Mouse (Mus musculus) forebrain, postnatal 0 days (tissue): Measurements from ENCODE around the gene Kcnk10. TPM values are rescaled to one million over a fixed set of nuclear protein-coding genes. Genes with fewer than 3 reads are reported as not detected.

Experiments
- ATAC-seq: fragments of 200-750 bp; cut with Nextera tagmentation; 2 replicates; pipeline ENCODE4 v1.8.0; 2017; ENCODE audit warnings: mild to moderate bottlenecking, moderate library complexity
- DNase-seq: peaks from one replicate; pipeline ENCODE4 v3.0.0-alpha.2; 2015
- H3K27ac ChIP-seq: fragments of 300-500 bp; sonication (generic); 2 replicates; pipeline ENCODE4 v1.5.1; 2014; ENCODE audit warnings: low read depth, mild to moderate bottlenecking, antibody characterized with exemption, low read length, moderate library complexity, mixed read lengths
- H3K27me3 ChIP-seq: fragments of 300-500 bp; sonication (generic); 2 replicates; pipeline ENCODE4 v1.6.1; 2014; ENCODE audit warnings: mild to moderate bottlenecking, low read length, mixed read lengths; ENCODE audit not compliant: insufficient read depth
- H3K36me3 ChIP-seq: fragments of 300-500 bp; sonication (generic); 2 replicates; pipeline ENCODE4 v1.6.1; 2014; ENCODE audit warnings: mild to moderate bottlenecking, moderate library complexity; ENCODE audit not compliant: insufficient read depth
- H3K4me1 ChIP-seq: fragments of 300-500 bp; sonication (generic); 2 replicates; pipeline ENCODE4 v1.6.1; 2014; ENCODE audit warnings: antibody characterized with exemption; ENCODE audit not compliant: insufficient read depth
- H3K4me2 ChIP-seq: fragments of 300-500 bp; sonication (generic); 2 replicates; pipeline ENCODE4 v1.6.1; 2014; ENCODE audit warnings: low read depth, mild to moderate bottlenecking, moderate library complexity
- H3K4me3 ChIP-seq: fragments of 300-500 bp; sonication (generic); 2 replicates; pipeline ENCODE4 v1.5.1; 2014; ENCODE audit warnings: low read depth, low read length, mixed read lengths
- H3K9ac ChIP-seq: fragments of 300-500 bp; sonication (generic); 2 replicates; pipeline ENCODE4 v1.6.1; 2014; ENCODE audit warnings: mild to moderate bottlenecking
- H3K9me3 ChIP-seq: fragments of 300-500 bp; sonication (generic); 2 replicates; pipeline ENCODE4 v1.6.1; 2016; ENCODE audit warnings: low read length
- CTCF ChIP-seq: sonication (generic); IDR thresholded peaks from 2 replicates; pipeline ENCODE4 v1.5.1; 2016; ENCODE audit warnings: antibody characterized with exemption, control low read depth, low read depth
- WGBS: fragments of 180-500 bp; shearing (Covaris S2); extraction: QIAGEN DNeasy Blood & Tissue Kit; methylation state at CpG from one replicate; pipeline ENCODE4 v1.1.7; 2014; 5-methylcytosine and 5-hydroxymethylcytosine counted together
- polyA plus RNA-seq: library from polyadenylated mRNA; unstranded; fragments of >200 nt; fragmentation: Nextera tagmentation; extraction: Ambion mirVana; gene quantifications from 2 replicates; pipeline ENCODE4 v1.2.1, GENCODE M21; 2015
- total RNA-seq: library from RNA; depleted of rRNA; stranded (reverse); fragments of >200 nt; gene quantifications from 2 replicates; pipeline ENCODE4 v1.2.3, GENCODE M21; 2014

Kcnk10 gene
- total and polyA plus RNA-seq, 2 experiments from 2014 or later = 40.9 to 59.7 TPM

DNA sequence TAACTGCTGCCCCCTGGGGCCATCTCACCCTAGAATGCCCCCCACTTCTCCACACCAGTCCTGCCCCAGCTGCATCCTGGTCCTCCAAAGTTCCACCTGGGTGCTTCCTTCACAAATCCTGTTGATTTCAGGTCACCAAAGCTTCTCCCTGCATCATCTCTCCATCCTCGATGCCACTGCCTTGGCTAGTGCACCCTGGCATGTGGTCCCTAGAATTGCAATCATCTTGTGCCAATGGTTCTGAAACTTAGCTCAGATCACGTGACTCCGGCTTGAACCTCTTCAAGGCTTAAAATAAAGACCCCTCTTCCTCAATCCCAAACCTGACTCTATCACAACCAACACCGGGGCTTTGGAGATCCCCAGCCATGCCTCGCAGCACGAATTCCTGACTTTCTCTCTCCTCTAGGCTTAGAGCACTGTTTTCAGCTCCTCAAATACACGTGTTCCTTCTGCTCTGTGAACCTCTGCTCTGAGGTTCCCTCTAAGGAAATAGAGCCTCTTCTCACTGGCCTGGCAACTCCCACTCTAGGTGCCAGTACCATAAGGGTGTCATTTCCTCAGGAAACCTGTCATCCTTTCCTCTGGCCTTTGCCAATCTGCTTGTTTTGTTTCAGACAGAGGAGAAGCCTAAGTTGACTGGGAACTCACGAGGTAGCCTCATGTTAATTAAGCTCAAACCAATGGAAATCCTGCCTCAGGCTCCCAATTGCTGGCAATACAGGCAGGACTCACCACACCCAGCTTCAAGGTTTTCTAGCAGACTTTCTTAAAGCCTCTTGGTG lies 6.0 kb downstream of the Kcnk10 start:
- Histone ChIP-seq H3K9ac (peak overlapping the region; percentile 91), H3K4me2 (peak overlapping the region; percentile 74), H3K27me3 (no peaks in the 10 kb centered on the region), H3K27ac (peak overlapping the region; percentile 42), H3K9me3 (no peaks in the 10 kb centered on the region), H3K4me3 (peak overlapping the region; percentile 75), H3K4me1 (peaks cover 50% of the 10 kb centered on the region), H3K36me3 (no peaks in the 10 kb centered on the region)
- no peak for DNase-seq
- WGBS = 12% methylated on average over 8 of the region's 8 CpGs
- no peak for ATAC-seq
- no peak for TF ChIP-seq CTCF

DNA sequence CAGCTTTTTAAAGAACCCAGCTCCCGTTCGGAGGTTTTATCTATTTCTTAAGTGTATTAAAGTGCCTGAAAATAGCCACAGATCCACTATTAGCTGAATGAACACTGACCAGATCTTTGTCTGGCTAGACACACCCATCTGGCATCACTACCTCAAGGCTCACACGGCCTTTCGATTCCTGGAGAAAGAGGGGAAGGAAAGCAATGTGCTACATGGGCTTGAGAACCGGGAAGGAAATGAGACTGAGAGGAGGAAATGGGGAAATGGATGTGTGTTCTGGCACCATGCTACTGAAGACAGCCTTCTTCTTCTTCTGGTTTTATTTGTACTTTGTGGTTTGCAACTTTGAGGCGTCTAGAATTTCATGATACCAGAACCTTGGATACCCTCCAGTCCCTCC lies 8.7 kb downstream of the Kcnk10 start:
- peak overlapping the region; percentile 11; the same call in 1 of the 2 replicates for H3K4me2 ChIP-seq
- ATAC-seq (no peak), DNase-seq (no peak)
- no peaks in the 10 kb centered on the region for H3K27me3 ChIP-seq
- H3K4me3 ChIP-seq = no peak overlapping the region
- H3K9me3 ChIP-seq = no peaks in the 10 kb centered on the region
- no peak overlapping the region for H3K9ac ChIP-seq
- 57% methylated on average over 6 of the region's 6 CpGs for WGBS
- H3K36me3 ChIP-seq = no peaks in the 10 kb centered on the region
- no peak overlapping the region for H3K27ac ChIP-seq
- no peak for TF ChIP-seq CTCF
- H3K4me1 ChIP-seq = peaks cover 47% of the 10 kb centered on the region

DNA sequence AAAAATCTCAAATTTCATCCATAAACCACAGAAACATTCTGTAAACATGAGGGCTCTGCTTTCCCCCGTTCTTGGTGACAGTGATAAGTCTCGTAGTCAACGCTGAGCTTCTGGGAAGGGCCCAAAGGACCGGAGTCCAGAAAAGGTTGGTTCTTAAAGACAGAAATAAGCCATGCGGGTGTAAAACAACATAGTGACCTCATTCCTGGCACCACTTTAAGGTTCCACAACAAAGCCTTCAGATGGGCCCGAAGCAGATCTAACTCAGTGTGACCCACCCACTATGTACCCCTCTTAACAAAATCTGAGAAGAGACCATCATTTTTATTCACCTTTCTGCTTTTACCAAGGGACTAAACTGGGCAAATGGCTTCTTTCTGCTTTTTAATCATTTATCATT lies 10.2 kb downstream of the Kcnk10 start:
- ATAC-seq = no peak
- no peak for TF ChIP-seq CTCF
- 0 out of 2 replicates have a peak overlapping the region, but pooled peaks have one; percentile 1 for H3K9ac ChIP-seq
- H3K36me3 ChIP-seq = no peaks in the 10 kb centered on the region
- no peaks in the 10 kb centered on the region for H3K27me3 ChIP-seq
- H3K4me2 ChIP-seq = peak overlapping the region; percentile 11
- H3K4me1 ChIP-seq = peaks cover 59% of the 10 kb centered on the region
- 31% methylated on average over 6 of the region's 6 CpGs for WGBS
- 0 out of 2 replicates have a peak overlapping the region, but pooled peaks have one; percentile 29 for H3K27ac ChIP-seq
- H3K9me3 ChIP-seq = no peaks in the 10 kb centered on the region
- H3K4me3 ChIP-seq = no peak overlapping the region
- DNase-seq = no peak

DNA sequence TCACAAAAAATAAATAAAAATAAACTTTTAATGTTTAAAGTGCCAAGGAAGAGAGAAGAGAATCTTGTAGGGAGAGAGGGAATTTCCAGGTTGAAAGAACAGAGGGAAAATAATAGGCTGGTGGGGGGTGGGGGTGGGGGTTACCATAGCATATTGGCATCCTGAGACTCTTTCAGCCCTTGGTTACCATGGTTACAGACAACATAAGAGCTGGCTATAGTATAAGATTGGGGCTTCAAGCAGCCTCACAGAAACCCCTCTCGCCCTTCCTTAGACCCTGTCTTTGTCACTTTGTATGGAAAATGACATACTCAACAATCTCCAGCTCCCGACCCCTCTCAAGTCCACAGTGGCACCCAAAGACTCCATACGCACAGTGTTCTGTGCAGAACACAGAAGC lies 13.7 kb downstream of the Kcnk10 start:
- WGBS = 11% methylated on average over 3 of the region's 3 CpGs
- Histone ChIP-seq H3K9ac (no peak overlapping the region), H3K4me3 (no peak overlapping the region), H3K36me3 (no peaks in the 10 kb centered on the region), H3K27ac (peak overlapping the region; percentile 42; the same call in 1 of the 2 replicates), H3K4me2 (no peak overlapping the region), H3K4me1 (peaks cover 44% of the 10 kb centered on the region), H3K9me3 (no peaks in the 10 kb centered on the region), H3K27me3 (no peaks in the 10 kb centered on the region)
- no peak for TF ChIP-seq CTCF
- no peak for DNase-seq
- peak; percentile 40; the same call in 1 of the 2 replicates for ATAC-seq

DNA sequence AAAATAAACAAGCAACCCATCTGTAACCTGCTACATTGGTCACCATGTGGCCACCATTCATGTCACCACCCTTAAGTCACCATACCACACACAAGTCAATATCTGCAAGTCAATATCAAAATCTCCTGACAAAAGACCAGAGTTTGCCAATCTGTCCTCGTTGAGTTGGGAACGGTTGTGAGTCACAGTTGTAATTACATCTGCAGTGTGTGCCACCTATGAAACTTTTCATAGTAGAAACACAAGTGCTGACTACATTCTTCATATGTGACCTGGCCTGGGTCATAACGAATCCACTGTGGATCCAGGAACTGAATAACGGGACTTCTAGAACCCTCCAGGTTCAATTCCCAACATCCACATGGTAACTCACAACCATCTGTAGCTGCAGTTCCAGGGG lies 14.8 kb downstream of the Kcnk10 start:
- TF ChIP-seq CTCF = no peak
- Histone ChIP-seq H3K4me2 (peak overlapping the region; percentile 21; the same call in 1 of the 2 replicates), H3K9ac (no peak overlapping the region), H3K9me3 (no peaks in the 10 kb centered on the region), H3K4me1 (peaks cover 33% of the 10 kb centered on the region), H3K27me3 (no peaks in the 10 kb centered on the region), H3K36me3 (no peaks in the 10 kb centered on the region), H3K4me3 (no peak overlapping the region), H3K27ac (peak overlapping the region; percentile 77; the same call in 1 of the 2 replicates)
- 24% methylated on average over 4 of the region's 4 CpGs for WGBS
- ATAC-seq (no peak), DNase-seq (no peak)

DNA sequence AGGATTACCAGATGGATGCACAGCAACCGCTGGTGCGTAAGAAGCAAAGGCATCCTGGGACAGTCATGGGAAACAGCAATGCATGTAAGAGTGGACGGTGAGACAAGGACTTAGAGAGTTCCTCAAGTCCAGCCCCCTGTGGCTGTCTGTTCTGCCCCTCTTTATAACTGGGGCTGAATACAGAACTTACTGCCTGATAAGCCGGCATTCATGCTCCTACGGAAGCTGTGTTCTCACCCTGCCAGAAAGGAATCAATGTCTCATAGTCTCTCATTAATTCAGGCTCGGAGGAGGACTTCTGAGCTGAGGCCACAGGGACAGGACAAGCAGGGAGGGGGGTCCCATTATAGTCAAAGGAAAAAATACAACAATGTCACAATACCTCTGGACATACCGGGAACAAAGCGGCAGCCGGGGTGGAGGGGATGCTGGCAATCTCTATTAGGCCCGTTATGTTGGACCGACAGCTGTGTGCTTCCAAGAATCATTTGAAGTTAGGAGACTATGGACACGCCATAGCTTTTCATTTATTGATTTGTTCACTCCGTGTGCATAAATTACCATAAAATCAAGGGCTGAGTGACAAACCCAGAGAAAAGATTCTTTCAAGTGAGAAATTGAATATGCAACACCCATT lies 15.7 kb downstream of the Kcnk10 start:
- H3K27ac ChIP-seq = peak overlapping the region; percentile 77
- H3K4me2 ChIP-seq = peak overlapping the region; percentile 21
- H3K9ac ChIP-seq = peak overlapping the region; percentile 29; the same call in 1 of the 2 replicates
- H3K4me3 ChIP-seq = 0 out of 2 replicates have a peak overlapping the region, but pooled peaks have one; percentile 0
- 13% methylated on average over 13 of the region's 13 CpGs for WGBS
- peak; percentile 64 for DNase-seq
- no peaks in the 10 kb centered on the region for H3K36me3 ChIP-seq
- H3K4me1 ChIP-seq = peaks cover 27% of the 10 kb centered on the region
- no peak for TF ChIP-seq CTCF
- H3K27me3 ChIP-seq = no peaks in the 10 kb centered on the region
- H3K9me3 ChIP-seq = no peaks in the 10 kb centered on the region
- ATAC-seq = peak; percentile 80

DNA sequence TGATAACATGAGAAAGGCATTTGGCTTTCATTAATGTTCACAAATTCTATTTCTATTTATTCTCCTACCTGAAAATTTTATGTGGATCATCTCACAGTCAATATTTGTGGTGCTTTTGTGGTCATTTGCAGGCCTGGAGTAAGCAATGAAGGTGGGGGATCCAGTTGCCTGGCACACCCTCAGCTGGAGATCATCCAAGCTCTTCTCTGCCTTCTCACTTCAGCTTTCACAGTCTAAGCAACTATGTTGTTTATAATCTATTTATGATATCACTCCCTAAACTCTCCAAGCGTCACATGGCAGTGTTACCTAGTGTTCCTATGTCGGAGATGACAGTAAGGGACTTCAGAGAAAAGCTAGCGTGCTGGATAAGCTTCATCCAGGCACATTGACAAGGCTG lies 18.1 kb downstream of the Kcnk10 start:
- Histone ChIP-seq H3K4me1 (peaks cover 24% of the 10 kb centered on the region), H3K36me3 (no peaks in the 10 kb centered on the region), H3K4me3 (no peak overlapping the region), H3K9me3 (no peaks in the 10 kb centered on the region), H3K27ac (no peak overlapping the region), H3K9ac (no peak overlapping the region), H3K27me3 (no peaks in the 10 kb centered on the region), H3K4me2 (no peak overlapping the region)
- WGBS = 59% methylated on average over 3 of the region's 3 CpGs
- DNase-seq (no peak), ATAC-seq (no peak)
- TF ChIP-seq CTCF = no peak
